Mouse (Mus musculus): ENCODE results near the gene Gm9918.
A peak's percentile ranks its signal among the peaks of the same experiment; 100 is the strongest.

Gm9918 gene

DNA sequence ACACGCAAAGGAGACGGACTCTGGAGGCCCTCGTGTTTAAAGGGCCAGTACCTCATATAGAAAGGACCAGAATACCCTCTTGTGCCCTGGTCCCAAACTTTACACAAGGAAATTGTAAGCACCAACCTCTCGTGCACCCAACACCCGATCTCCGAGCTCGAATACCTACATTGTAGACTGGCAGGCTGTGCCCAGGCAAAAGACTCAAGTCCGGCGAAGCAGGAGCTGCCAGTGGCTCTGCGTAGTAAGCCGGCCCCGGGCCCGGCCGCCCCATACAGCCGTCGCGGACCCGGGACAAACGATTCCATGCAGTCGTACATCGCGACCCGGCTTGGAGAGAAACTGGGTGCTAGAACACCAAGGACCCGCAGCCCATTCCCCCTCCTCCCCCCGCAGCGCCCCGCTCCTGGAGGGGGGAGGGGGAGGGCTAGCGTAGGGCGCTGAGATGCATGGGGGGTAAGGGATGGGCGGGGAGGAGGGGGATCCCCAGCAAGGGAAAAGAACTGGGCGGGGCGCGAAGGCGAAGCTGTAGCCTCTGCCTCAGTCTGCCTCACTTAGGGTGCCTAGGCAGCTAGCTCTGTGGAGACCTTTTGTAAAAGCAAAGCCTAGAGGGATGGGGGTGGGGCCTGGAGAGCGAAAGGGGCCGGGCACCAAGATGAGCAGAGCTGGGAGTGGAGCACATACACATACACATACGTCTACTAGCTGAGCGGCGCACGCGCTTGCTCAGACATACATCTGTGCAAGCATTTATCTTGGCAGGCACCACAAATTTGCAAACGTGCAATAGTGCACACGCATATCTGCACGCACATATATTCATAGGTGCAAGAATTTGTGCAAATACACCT, 24.2 kb upstream of the Gm9918 start:
- peak; percentile 76 for DNase-seq (ENCODE audit: low read depth, low spot score)

DNA sequence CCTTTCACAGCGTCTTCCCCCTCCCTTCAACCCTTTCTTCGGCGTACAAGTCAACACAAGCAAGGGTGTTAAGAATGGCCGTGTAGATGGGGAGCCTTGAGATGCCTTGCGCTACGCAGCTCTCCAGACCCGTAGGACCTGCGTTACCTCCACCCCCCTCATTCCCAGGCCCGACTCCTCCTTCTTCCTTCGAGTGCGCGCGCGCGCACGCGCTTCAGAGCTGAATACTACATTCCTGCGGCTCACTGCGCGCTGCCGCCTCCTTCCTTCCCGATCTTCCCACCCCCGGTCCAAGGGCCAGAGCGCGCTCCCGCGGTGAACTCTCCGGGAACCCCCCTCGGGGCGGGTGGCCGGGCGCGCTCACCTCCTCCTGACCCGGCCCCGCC, 23.5 kb upstream of the Gm9918 start:
- peak; percentile 83 for DNase-seq (ENCODE audit: low read depth, low spot score)

GRCm38 (mm10) chr15:102247252-102248130, 22.9 kb upstream of the Gm9918 start:
- DNase-seq (ENCODE audit: low read depth, low spot score), result no peak

DNA sequence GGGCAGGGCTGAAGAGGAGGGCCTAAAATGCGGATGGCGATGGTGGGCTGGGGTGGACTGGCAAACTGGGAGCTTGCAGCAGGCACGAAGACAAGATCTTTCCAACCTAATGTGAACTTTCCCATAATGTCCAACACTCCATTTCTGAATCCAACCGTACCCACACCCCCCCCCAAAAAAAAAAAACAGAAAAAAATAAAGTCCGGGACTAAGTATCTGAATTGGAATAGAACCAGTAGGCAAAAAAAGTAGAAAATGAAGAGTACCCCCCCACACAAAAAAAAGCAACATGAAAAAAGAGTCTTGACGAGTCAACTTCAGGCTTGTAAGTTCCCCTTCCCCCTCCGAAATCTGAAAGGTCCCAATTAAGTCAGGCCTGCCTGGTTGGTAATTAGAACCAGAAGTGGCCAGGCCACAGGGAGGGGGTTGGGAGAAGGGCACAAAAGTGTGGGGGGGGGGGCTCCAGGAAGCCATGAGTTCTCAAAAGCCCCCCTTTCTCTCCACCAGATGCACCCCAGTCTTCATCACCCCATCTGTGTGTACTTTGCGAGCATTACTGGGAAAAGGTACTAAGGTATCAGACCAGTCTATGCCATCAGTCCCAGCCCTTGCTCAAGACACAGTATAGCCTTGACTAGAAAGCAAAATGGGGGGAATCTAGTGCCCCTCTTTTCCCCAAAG, 22.1 kb upstream of the Gm9918 start:
- DNase-seq (ENCODE audit: low read depth, low spot score), result no peak

DNA sequence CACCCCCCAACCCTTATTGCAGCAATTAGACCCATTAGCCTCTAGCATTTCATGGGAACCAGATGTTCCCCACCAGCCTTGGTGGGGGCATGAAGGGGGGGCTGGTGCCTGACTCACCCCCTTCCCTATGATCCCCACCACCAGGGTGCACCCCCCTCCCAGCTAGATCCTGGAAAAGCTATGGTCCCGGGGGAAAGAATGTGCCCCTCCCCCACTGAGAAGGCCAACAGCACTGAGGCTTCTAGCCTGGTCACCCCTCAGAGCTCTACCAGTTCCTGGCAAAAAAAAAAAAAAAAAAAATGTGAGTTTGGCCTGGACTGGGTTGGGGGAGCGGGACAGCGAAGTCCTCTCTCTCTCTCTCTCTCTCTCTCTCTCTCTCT, 21.6 kb upstream of the Gm9918 start:
- no peak for DNase-seq (ENCODE audit: low read depth, low spot score)

DNA sequence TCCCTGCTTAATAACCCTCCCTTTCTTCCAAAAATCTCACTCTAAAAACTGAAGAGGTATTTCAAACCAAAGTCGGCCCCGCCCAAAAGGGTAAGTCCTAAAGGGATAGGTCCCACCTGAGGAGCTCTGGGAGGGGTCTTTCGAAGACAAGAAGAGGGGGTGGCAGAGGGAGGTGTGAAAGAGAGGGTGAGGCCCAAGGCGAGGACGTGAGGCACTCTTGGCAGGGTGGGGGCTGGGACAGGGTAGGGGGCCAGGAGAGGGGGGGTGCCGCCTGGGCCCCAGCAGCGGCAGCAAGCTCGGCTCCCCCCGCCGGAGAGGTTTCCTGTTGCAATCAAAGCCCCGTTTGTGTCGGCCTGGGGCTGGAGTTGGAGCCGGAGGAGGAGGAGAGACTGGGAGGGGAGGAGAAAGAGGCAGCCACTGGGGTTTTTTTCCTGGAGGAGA, 21.1 kb upstream of the Gm9918 start:
- DNase-seq (ENCODE audit: low read depth, low spot score), result no peak

DNA sequence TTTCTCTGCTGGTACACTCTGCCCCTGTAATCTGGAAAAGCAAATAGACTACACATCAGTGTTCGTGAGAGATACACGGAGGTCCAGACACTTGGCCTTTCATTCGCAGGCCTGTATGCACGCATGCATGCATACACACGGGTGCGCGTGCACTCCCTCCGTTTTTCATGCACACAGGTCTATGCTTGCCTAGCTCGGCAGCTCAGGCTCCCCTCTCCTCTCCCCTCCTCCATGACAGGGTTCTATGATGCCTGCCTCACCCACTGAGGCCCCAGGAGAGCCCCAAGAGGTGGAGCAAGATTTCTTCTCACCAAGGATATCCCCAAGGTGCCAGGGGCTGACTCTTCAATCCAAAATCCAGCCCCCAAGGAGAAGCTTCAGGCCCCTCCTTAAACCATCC, 20.4 kb upstream of the Gm9918 start:
- DNase-seq (ENCODE audit: low read depth, low spot score), result no peak

GRCm38 (mm10) chr15:102250521-102250920, 19.8 kb upstream of the Gm9918 start:
- DNase-seq (ENCODE audit: low read depth, low spot score), result no peak

- no peak for DNase-seq (ENCODE audit: low read depth, low spot score)
Measured at GRCm38 (mm10) chr15:102255547-102256255, 14.7 kb upstream of the Gm9918 start.

DNA sequence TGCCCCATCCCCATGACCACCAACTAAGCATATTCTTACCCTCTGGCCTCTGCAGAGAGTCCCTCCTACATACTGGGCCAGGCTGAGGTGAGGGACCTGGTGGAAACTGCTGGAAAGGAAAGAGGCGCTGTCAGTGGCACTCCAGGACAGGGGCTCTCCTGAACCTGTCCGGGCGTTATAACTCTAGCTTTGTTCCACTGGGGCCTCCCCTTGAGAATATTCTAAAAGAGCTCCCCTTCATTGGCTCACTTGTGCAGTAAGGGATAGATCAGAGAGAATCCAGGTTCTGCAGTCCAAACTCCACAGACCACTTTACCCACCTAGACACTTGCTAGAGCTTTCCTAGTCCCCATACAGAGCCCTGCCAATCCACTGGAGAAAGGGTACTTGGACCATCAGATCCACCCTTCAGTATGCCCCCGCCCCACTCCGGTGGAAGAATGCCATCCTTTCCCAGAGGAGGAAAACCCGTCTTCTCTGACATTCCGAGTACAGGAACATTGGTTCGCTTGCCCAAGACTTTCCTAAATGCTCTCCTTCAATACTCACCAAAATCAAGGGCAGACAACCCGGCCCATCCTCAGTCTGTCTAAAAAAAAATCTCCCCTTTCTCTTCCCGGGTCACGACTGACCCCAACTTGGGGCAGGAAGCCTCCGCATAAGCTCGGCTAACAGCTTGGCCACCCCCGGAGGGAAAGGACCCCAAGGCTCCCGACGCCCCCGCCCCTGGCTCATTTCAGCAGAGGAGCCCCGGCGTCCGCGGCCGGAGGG, 13.7 kb upstream of the Gm9918 start:
- DNase-seq (ENCODE audit: low read depth, low spot score), result no peak

- no peak for DNase-seq (ENCODE audit: low read depth, low spot score)
Measured at GRCm38 (mm10) chr15:102257202-102258075, 12.9 kb upstream of the Gm9918 start, which contains the start of gene Rarg. Gene Rarg (minus strand): TSS chr15:102257517.

DNA sequence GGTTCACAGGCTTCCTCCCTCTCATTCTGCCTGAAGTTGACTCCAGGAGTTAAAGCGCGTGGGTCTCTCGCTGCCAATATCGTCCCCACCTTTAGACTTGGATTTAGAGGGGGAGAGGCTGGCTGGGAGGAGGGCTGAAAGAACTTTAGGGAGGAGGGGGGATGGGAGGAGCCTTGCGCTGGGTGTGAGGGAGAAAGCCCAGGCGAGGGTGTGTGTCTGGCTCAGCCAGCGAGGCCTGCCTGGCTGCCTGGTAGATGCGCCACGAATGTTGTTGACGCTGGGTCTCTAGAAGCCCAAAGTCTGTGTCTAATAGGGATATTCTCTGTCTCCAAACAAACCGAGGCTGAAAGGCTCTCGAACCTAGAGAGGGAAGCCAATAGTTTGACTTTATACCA, 12.3 kb upstream of the Gm9918 start:
- DNase-seq (ENCODE audit: low read depth, low spot score), result no peak

DNA sequence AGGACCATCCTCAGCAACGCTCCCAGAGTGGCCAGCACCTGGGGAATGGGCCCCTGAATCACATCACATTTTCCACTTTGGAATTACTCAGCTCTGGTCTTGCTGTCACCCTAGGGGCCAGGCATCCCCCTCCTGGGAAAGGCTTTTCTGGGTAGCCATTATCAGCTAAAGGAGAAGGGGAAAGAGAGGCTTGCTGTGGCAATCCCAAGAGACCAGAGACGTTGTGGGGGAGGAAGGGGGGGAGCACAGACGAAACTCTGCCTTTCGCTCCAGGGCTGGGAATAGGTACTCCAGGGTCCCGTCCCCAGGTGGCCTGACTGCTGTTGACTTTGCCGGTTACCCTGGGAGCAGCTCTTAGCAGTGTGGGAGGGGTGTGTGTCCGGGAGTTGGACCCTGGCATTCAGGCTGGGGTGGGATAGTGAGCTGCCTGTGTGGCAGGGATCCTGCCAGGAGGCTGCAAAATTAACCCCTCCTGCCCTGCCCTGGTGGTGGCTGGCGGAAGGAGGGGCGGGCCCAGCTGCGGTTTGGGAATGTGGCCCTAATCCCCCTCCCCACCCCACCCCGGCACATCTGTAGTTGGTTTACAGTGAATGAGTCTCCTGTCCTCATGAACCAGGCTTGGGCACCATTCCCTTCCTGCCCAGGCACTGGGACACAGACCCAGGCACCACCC, 11.6 kb upstream of the Gm9918 start:
- DNase-seq (ENCODE audit: low read depth, low spot score), result no peak

- DNase-seq (ENCODE audit: low read depth, low spot score), result no peak
Measured at GRCm38 (mm10) chr15:102262582-102262981, 7.8 kb upstream of the Gm9918 start.

- DNase-seq (ENCODE audit: low read depth, low spot score), result no peak
Measured at GRCm38 (mm10) chr15:102263037-102263436, 7.3 kb upstream of the Gm9918 start.

DNA sequence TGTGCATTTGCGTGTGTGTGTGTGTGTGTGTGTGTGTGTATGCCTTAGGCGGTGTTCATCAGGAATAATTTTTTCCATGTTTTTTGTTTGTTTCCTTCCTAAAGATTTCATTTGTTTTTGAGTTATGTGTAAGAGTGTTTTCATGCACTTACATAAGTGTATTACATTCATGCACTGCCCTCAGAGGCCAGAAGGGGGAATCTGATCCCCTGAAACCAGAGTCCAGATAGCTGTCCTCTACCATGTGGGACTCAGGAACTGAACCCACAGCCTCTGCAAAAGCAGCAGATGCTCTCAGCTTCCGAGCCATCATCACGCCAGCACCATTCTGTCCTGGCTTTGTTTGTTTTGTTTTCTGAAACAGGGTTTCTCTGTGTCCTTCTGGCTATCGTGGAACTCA, 4.8 kb upstream of the Gm9918 start:
- DNase-seq (ENCODE audit: low read depth, low spot score), result no peak

DNA sequence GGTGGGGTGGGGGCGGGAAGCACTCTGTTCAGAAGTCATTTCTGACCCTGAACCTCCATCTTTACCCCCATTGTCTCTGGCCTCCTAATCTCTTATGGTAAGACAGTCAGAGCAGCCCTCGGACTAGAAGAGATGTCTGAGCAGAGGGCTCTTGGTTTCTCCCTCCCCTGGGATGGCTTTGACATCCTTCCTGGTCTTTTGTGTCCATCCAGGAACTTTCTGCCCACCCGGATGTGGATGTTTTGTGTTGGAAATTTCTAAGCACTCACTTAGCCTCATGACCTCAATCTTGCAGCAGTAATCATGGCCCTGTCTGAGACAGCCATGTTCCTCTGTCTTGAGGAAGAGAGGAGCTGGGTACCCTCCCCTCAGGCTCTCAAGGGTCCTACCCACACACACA, 1.1 kb downstream of the Gm9918 start:
- DNase-seq (ENCODE audit: low read depth, low spot score), result no peak

- no peak for DNase-seq (ENCODE audit: low read depth, low spot score)
Measured at GRCm38 (mm10) chr15:102273982-102274716, 3.8 kb downstream of the Gm9918 start.
